Mouse (Mus musculus) forebrain, embryonic 16.5 days (tissue): ENCODE data around the gene Clec4a2. TPM values are rescaled to one million over a fixed set of nuclear protein-coding genes. Genes with fewer than 3 reads are reported as not detected.
"Not testable (repeated sequence)": the region's sequence is repeated elsewhere in the genome, so short reads cannot be mapped to it uniquely, and the experiment has no call there.

Experiments used
- ATAC-seq: fragments of 200-750 bp; cut with Nextera tagmentation; 2 replicates; pipeline ENCODE4 v1.8.0; 2017; ENCODE audit warnings: mild to moderate bottlenecking, moderate library complexity
- H3K27ac ChIP-seq: fragments of 300-500 bp; sonication (generic); 2 replicates; pipeline ENCODE4 v1.5.1; 2014; ENCODE audit warnings: low read length, control low read depth
- H3K27me3 ChIP-seq: fragments of 300-500 bp; sonication (generic); replicated peaks from 2 replicates; pipeline ENCODE4 v1.6.1; 2014; ENCODE audit warnings: low read length; ENCODE audit not compliant: control insufficient read depth, insufficient read depth
- H3K36me3 ChIP-seq: fragments of 300-500 bp; sonication (generic); 2 replicates; pipeline ENCODE4 v1.6.1; 2014; ENCODE audit not compliant: control insufficient read depth, insufficient read depth
- H3K4me1 ChIP-seq: fragments of 300-500 bp; sonication (generic); replicated peaks from 2 replicates; pipeline ENCODE4 v1.6.1; 2014; ENCODE audit warnings: low read length; ENCODE audit not compliant: control insufficient read depth, insufficient read depth
- H3K4me2 ChIP-seq: fragments of 300-500 bp; sonication (generic); 2 replicates; pipeline ENCODE4 v1.6.1; 2014; ENCODE audit warnings: mild to moderate bottlenecking, low read length, control low read depth
- H3K4me3 ChIP-seq: fragments of 300-500 bp; sonication (generic); replicated peaks from 2 replicates; pipeline ENCODE4 v1.5.1; 2014; ENCODE audit warnings: mild to moderate bottlenecking, low read length, control low read depth
- H3K9ac ChIP-seq: fragments of 300-500 bp; sonication (generic); replicated peaks from 2 replicates; pipeline ENCODE4 v1.6.1; 2014; ENCODE audit warnings: low read depth, low read length, control low read depth
- H3K9me3 ChIP-seq: fragments of 300-500 bp; sonication (generic); 2 replicates; pipeline ENCODE4 v1.6.1; 2016; ENCODE audit warnings: low read length; ENCODE audit not compliant: control insufficient read depth
- WGBS: fragments of 180-500 bp; shearing (Covaris S2); extraction: QIAGEN DNeasy Blood & Tissue Kit; methylation state at CpG from one replicate; pipeline ENCODE4 v1.1.7; 2014; 5-methylcytosine and 5-hydroxymethylcytosine counted together
- polyA plus RNA-seq: library from polyadenylated mRNA; unstranded; fragments of >200 nt; fragmentation: Nextera tagmentation; extraction: Ambion mirVana; gene quantifications from 2 replicates; pipeline ENCODE4 v1.2.1, GENCODE M21; 2015

Gene Clec4a2
- polyA plus RNA-seq, 1 experiment from 2014 or later, result 0.95 TPM

DNA sequence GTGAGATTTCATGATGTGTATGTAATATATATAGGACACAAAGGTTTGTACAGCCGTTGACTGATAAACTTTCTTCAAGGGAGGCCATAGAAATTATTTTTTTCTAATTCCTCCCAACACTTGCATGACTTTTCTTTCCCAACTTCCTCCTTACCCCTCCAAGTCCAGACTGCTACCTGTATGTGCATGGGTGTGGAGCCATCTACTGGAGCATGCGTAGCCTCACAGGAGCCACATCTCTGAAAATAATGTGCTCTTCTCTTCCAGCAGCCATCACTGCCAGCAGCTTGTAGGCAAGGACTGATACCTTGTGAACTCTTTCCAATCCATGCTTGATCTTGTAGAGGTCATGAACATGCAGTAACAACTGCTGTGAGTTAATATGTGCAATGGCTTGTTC, 78.6 kb downstream of the Clec4a2 start:
- 82% methylated on average over 2 of the region's 2 CpGs for WGBS
- not testable (repeated sequence) for H3K4me3 ChIP-seq, H3K27me3 ChIP-seq, H3K4me1 ChIP-seq, H3K27ac ChIP-seq, H3K36me3 ChIP-seq, H3K9me3 ChIP-seq, ATAC-seq, H3K9ac ChIP-seq, H3K4me2 ChIP-seq

Other genes with a start within 250 kb of the Clec4a2 start
- 132 and 139 TPM in 2 replicates for gene Necap1, start 232.0 kb upstream of the Clec4a2 start, polyA plus RNA-seq
- 0.46 and 1.0 TPM in 2 replicates for gene Clec4a1, start 184.6 kb upstream of the Clec4a2 start, polyA plus RNA-seq
- 0.79 and 1.5 TPM in 2 replicates for gene Clec4a3, start 153.9 kb upstream of the Clec4a2 start, polyA plus RNA-seq
- gene Clec4a4, start 116.1 kb upstream of the Clec4a2 start, polyA plus RNA-seq, result not detected in 2 replicates
- gene Clec4b1, start 56.5 kb upstream of the Clec4a2 start, polyA plus RNA-seq, result not detected in 2 replicates
- not detected in 2 replicates for gene Clec4b2, start 66.5 kb downstream of the Clec4a2 start, polyA plus RNA-seq
- 0.29 and 0.49 TPM in 2 replicates for gene Clec4n, start 123.4 kb downstream of the Clec4a2 start, polyA plus RNA-seq
- gene Clec4d, start 155.7 kb downstream of the Clec4a2 start, polyA plus RNA-seq, result not detected in 2 replicates
- gene Clec4e, start 183.4 kb downstream of the Clec4a2 start, polyA plus RNA-seq, result not detected in 2 replicates
- not detected in 2 replicates for gene Vmn2r19, start 201.9 kb downstream of the Clec4a2 start, polyA plus RNA-seq